Mouse (Mus musculus) embryonic fibroblast, embryonic 13.5 days (primary cell): ENCODE measurements around the gene Trpv2.

Experiments
- CTCF ChIP-seq: IDR thresholded peaks from 2 replicates; pipeline ENCODE4 v1.5.1; 2011; ENCODE audit warnings: mild to moderate bottlenecking, control low read depth, low read length, moderate library complexity, borderline replicate concordance; ENCODE audit not compliant: insufficient read depth
- POLR2A ChIP-seq: IDR thresholded peaks from 2 replicates; pipeline ENCODE4 v1.6.1; 2011; ENCODE audit warnings: low read depth, mild to moderate bottlenecking, control low read depth, low read length, moderate library complexity

- TF ChIP-seq CTCF (no peak), POLR2A (no peak)
Observed at GRCm38 (mm10) chr11:62612604-62613003, 38.3 kb downstream of the Trpv2 start.
